Mouse (Mus musculus) embryonic facial prominence, embryonic 13.5 days (tissue): ENCODE results near the gene Clptm1l. TPM values are rescaled to one million over a fixed set of nuclear protein-coding genes. Genes with fewer than 3 reads are reported as not detected.

Experiments
- ATAC-seq: fragments of 200-750 bp; cut with Nextera tagmentation; 2 replicates; pipeline ENCODE4 v1.8.0; 2017; ENCODE audit warnings: low read depth; ENCODE audit not compliant: insufficient number of reproducible peaks, insufficient read depth, low FRiP score, low TSS enrichment
- H3K27ac ChIP-seq: fragments of 300-500 bp; sonication (generic); 2 replicates; pipeline ENCODE4 v1.5.1; 2015; ENCODE audit warnings: moderate library complexity, mild to moderate bottlenecking, inconsistent platforms
- H3K27me3 ChIP-seq: fragments of 300-500 bp; sonication (generic); 2 replicates; pipeline ENCODE4 v1.6.1; 2015; ENCODE audit warnings: mild to moderate bottlenecking, inconsistent platforms
- H3K36me3 ChIP-seq: fragments of 300-500 bp; sonication (generic); 2 replicates; pipeline ENCODE4 v1.6.1; 2015; ENCODE audit warnings: mild to moderate bottlenecking, inconsistent platforms
- H3K4me1 ChIP-seq: fragments of 300-500 bp; sonication (generic); 2 replicates; pipeline ENCODE4 v1.6.1; 2015; ENCODE audit warnings: inconsistent platforms
- H3K4me2 ChIP-seq: fragments of 300-500 bp; sonication (generic); 2 replicates; pipeline ENCODE4 v1.6.1; 2015; ENCODE audit warnings: moderate library complexity, mild to moderate bottlenecking, inconsistent platforms
- H3K4me3 ChIP-seq: fragments of 300-500 bp; sonication (generic); 2 replicates; pipeline ENCODE4 v1.5.1; 2015; ENCODE audit warnings: mild to moderate bottlenecking, inconsistent platforms
- H3K9ac ChIP-seq: fragments of 300-500 bp; sonication (generic); 2 replicates; pipeline ENCODE4 v1.6.1; 2015; ENCODE audit warnings: mild to moderate bottlenecking, inconsistent platforms
- H3K9me3 ChIP-seq: fragments of 300-500 bp; sonication (generic); 2 replicates; pipeline ENCODE4 v1.6.1; 2016; ENCODE audit warnings: inconsistent platforms
- WGBS: fragments of 180-500 bp; shearing (Covaris S2); methylation state at CpG from one replicate; pipeline ENCODE4 v1.1.7; 2015; ENCODE audit warnings: mixed read lengths; 5-methylcytosine and 5-hydroxymethylcytosine counted together
- polyA plus RNA-seq: library from polyadenylated mRNA; unstranded; fragments of >200 nt; fragmentation: Nextera tagmentation; extraction: Ambion mirVana; gene quantifications from 2 replicates; pipeline ENCODE4 v1.2.1, GENCODE M21; 2015

Gene Clptm1l
- 123 and 133 TPM in 2 replicates for polyA plus RNA-seq

DNA sequence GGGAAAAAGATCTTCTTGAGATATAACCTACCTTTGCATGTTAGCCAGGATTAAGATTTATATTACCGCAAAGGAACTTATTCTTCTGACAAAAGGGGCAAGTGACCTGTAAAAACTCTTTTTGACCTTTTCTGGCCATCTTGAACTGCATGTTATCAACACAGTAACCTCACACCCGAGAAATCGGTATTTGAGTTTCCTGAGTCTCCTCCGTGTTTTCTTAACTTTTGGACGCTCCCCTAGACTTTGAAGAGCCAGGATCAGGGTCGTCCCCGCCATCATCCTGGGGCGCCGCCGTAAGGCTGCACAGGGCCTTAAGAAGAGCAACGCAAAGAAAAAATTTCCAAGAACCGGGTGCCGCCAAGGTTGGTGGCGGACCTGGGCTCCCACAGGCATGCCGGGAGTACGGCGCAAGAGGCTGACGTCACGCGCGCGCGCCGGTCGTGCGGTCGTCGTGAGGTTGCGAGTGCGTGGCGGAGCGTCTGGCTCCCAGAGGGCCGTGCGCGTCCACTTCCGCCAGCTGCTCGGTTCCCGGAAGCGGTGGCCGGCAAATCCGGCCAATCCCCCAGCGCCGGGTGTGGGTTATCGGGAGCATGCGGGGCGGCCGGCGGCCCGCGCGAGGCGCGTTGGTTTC, at the start of gene Clptm1l:
Gene Clptm1l (plus strand): TSS at position 485 of the 634 bp plus-strand sequence.
- Histone ChIP-seq H3K27me3 (no peaks in the 10 kb centered on the region), H3K9ac (peak within 1 kb of the TSS; percentile 89), H3K4me2 (peak within 1 kb of the TSS; percentile 96), H3K36me3 (peaks cover 30% of the 10 kb centered on the region), H3K27ac (peak within 1 kb of the TSS; percentile 78), H3K9me3 (no peaks in the 10 kb centered on the region), H3K4me1 (peaks cover 18% of the 10 kb centered on the region), H3K4me3 (peak within 1 kb of the TSS; percentile 87)
- peak; percentile 94 for ATAC-seq
- WGBS, result under 1% methylated on average over 51 of the region's 53 CpGs

DNA sequence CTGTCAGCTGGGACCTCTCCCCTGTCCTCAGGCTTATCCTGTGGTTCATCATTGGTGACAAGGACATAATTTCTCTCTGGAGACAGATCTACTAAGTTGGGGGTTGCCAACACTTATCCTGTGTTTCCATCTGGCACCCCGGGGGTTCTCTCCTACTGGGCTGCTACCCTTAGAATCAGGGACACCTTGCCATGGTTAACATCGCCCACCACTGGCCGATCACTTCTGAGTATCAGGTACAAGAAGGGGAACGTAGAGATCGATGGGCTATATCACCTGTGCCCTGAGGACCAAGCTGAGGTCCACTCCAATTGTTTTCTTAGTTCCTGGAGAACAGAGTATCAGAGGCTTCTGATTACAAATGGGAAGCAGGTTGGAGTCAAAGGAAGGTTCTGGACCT, 39.6 kb upstream of the Clptm1l start:
- Histone ChIP-seq H3K4me2 (no peak overlapping the region), H3K4me3 (no peak overlapping the region), H3K4me1 (no peaks in the 10 kb centered on the region), H3K27ac (no peak overlapping the region), H3K9ac (no peak overlapping the region), H3K9me3 (no peaks in the 10 kb centered on the region), H3K27me3 (no peaks in the 10 kb centered on the region), H3K36me3 (no peaks in the 10 kb centered on the region)
- 88% methylated on average over 5 of the region's 5 CpGs for WGBS
- ATAC-seq, result no peak

DNA sequence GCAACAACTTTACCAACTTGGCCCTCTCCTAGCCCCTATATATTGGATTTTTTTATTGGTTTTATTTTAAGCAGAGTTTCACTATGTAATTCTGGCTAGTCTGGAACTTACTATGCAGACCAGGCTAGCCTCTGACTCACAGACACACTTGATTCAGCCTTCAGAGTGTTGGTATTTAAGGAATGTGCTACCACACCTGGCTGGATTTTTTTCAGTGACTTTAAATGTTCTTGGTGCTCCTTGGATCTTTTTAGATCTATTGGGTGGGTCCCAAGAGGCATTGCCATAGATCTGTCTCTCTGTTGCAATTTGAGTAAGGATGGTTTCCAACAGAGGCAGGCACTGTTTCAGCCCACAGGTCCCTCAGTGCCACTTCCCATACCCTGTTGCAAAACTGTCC, 28.8 kb upstream of the Clptm1l start:
- Histone ChIP-seq H3K4me2 (no peak overlapping the region), H3K27me3 (no peaks in the 10 kb centered on the region)
- no peak for ATAC-seq

DNA sequence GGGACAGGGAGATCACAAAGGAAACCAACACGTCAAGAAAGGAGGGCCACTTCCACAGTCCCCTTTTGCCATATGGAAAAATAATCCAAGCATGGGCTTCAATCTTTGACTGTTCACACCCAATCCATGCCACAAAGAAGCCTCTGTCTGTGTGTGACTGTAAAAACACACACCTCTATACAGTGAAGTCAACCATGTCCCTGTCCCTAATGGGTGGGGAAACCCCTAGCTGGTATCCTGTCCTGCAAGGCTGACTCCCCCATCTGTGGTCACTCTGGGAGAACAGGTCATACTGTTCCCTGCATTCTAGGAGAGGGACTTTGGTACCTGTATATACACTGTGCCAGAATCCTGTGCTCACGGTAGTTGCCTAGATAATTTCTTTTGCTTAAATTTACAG, 26.5 kb upstream of the Clptm1l start:
- H3K9ac ChIP-seq, result no peak overlapping the region
- H3K4me3 ChIP-seq, result no peak overlapping the region
- no peak for ATAC-seq
- H3K4me2 ChIP-seq, result no peak overlapping the region
- H3K27me3 ChIP-seq, result no peaks in the 10 kb centered on the region
- WGBS, result 74% methylated on average over 2 of the region's 2 CpGs
- no peaks in the 10 kb centered on the region for H3K4me1 ChIP-seq
- no peak overlapping the region for H3K27ac ChIP-seq
- no peaks in the 10 kb centered on the region for H3K9me3 ChIP-seq
- no peaks in the 10 kb centered on the region for H3K36me3 ChIP-seq

More for the DNA sequence above, 28.8 kb upstream of the Clptm1l start:
- Histone ChIP-seq H3K9ac (no peak overlapping the region), H3K4me3 (no peak overlapping the region), H3K36me3 (no peaks in the 10 kb centered on the region), H3K9me3 (no peaks in the 10 kb centered on the region), H3K4me1 (no peaks in the 10 kb centered on the region), H3K27ac (no peak overlapping the region)

DNA sequence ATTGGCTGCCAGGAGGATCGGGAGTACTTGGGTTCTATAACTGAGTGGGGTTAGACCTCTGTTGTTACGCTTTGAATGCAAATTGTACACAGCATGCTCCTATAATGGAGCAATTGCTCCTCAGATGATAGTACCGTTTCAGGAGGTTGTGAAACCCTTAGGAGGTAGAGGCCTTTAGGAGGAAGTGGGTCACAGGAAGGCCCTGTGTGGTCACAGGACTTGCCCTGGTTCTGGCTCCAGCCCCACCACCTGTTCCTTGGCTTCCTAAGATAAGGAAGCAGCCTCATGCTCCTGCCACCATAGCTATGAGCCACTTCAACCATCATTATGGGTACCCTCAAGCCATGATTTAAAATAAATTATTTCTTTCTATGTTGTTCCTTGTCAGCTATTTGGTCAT, 12.3 kb upstream of the Clptm1l start:
- Histone ChIP-seq H3K4me1 (no peaks in the 10 kb centered on the region), H3K4me3 (no peak overlapping the region), H3K9ac (no peak overlapping the region), H3K36me3 (no peaks in the 10 kb centered on the region), H3K27me3 (no peaks in the 10 kb centered on the region), H3K4me2 (no peak overlapping the region), H3K9me3 (no peaks in the 10 kb centered on the region), H3K27ac (no peak overlapping the region)
- 76% methylated on average over 3 of the region's 3 CpGs for WGBS
- no peak for ATAC-seq

DNA sequence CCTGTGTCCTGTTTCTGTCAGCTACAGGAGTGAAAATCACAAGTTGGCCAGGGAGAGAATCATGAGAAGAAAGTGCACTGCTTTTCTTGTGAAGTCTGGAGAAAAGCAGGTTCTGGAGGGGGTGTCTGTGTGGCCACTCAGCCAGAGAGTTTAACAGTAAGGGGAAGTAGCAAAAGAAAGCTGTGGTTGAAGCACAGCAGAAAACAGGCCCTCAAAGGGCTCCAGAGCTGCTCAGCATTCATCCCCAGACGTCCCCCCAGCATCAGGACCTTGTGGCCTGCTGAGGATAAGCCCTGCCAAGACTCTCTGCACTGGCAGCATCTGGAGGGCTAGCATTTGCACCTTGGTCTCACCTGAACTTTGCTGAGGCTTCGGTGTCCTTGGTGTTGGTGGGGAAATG, 11.3 kb upstream of the Clptm1l start:
- Histone ChIP-seq H3K9ac (no peak overlapping the region), H3K27me3 (peaks cover 6% of the 10 kb centered on the region), H3K36me3 (no peaks in the 10 kb centered on the region), H3K9me3 (no peaks in the 10 kb centered on the region), H3K4me1 (no peaks in the 10 kb centered on the region), H3K27ac (no peak overlapping the region), H3K4me2 (no peak overlapping the region), H3K4me3 (no peak overlapping the region)
- 48% methylated on average over 2 of the region's 2 CpGs for WGBS
- ATAC-seq, result no peak

DNA sequence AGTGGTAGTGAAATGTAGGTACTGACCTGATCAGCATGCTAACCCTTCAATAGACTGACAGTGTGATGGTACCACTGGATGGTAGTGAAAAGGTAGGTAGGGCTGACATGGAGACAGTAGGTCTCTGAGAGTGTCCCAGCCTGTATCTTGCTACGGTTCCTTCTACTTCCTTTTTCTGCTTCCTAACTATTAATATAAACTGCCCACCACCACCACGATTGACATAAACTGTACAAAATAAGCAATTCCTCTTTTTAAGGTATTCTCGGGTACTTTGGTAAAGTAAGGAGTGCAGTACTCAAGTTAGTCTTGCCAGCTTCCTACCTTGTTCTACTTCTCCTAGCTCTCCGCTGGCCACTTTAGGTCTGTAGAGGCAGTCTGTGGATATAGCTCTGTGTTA, 7.5 kb upstream of the Clptm1l start:
- Histone ChIP-seq H3K9ac (no peak overlapping the region), H3K4me2 (no peak overlapping the region), H3K4me3 (no peak overlapping the region), H3K4me1 (no peaks in the 10 kb centered on the region), H3K27me3 (peaks cover 6% of the 10 kb centered on the region), H3K9me3 (no peaks in the 10 kb centered on the region), H3K36me3 (no peaks in the 10 kb centered on the region), H3K27ac (no peak overlapping the region)
- ATAC-seq, result no peak
- 79% methylated on average over 4 of the region's 4 CpGs for WGBS

DNA sequence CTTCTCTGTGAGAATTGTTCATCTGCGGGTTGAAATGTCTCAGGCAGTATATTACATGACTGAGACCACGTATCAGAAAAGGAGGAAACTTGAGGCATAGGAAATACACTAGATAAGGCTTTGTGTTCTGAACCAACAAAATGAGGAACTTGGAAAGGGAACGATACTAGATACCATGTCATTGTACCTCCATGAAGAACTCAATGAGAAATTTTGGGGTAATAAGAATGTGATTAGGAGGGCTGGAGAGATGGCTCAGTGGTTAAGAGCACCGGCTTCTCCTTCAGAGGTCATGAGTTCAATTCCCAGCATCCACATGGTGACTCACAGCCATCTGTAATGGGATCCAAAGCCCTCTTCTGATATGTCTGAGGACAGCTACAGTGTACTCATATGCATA, 3.6 kb upstream of the Clptm1l start:
- Histone ChIP-seq H3K4me2 (no peak overlapping the region), H3K36me3 (no peaks in the 10 kb centered on the region), H3K9me3 (no peaks in the 10 kb centered on the region), H3K27ac (no peak overlapping the region), H3K9ac (no peak overlapping the region), H3K4me1 (peaks cover 14% of the 10 kb centered on the region), H3K4me3 (no peak overlapping the region), H3K27me3 (peaks cover 6% of the 10 kb centered on the region)
- 80% methylated on average over 4 of the region's 4 CpGs for WGBS
- no peak for ATAC-seq

DNA sequence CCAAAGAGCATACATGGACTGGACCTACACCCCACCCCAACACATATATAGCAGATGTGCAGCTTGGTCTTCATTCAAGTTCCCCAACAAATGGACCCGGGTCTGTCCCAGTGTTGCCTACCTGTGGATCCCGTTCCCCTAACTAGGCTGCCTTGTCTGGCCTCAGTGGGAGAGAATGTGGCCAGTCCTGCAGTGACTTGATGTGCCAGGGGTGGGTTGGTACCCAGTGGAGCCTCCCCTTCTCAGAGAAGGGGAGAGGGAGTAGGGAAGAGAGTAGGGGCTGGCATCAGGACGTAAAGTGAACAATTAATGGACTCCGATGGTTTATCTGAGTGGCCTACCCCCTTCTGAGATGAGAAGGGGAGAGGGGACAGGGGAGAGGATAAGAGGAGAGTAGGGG, 760 bp upstream of the Clptm1l start:
- ATAC-seq, result no peak
- peaks cover 24% of the 10 kb centered on the region for H3K36me3 ChIP-seq
- no peaks in the 10 kb centered on the region for H3K27me3 ChIP-seq
- peak overlapping the region; percentile 89 for H3K9ac ChIP-seq
- peaks cover 18% of the 10 kb centered on the region for H3K4me1 ChIP-seq
- no peak overlapping the region for H3K27ac ChIP-seq
- no peaks in the 10 kb centered on the region for H3K9me3 ChIP-seq
- H3K4me3 ChIP-seq, result peak overlapping the region; percentile 87
- 51% methylated on average over 4 of the region's 4 CpGs for WGBS
- peak overlapping the region; percentile 96 for H3K4me2 ChIP-seq

DNA sequence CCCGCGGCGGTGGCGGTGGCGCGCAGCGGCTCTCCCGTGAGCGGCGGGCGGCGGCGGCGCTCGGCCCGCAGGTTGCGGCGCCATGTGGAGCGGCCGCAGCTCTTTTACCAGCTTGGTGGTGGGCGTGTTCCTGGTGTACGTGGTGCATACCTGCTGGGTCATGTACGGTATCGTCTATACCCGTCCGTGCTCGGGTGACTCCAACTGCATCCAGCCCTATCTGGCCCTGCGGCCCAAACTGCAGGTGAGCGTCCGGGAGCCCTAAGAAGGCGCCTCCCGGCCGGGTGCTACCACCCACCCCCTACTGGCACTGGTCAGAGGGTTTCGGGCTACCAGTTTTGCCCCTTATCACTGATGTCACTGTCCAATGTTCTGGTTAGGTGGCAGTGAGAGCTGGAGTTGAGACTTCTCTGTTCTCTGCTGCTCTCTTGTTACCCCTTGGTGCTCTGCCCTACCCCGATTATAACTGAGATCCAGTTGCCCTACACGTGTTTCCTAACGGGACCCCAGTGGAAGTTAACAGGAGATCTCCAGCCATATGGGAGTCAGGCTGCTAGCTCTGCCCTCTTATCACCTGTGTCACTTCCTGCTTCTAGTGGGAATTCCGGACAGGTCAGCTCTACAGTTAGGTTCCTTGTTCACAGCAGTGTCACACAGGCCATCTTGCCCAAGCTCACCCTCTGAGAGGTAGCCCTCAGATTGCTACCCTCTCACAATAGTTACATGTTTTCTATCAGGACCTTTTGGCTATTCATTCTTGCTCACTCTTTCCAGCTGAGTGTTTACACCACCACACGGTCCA, 551 bp downstream of the Clptm1l start:
- Histone ChIP-seq H3K4me1 (peaks cover 18% of the 10 kb centered on the region), H3K27ac (peak overlapping the region; percentile 78), H3K4me2 (peak overlapping the region; percentile 96), H3K27me3 (no peaks in the 10 kb centered on the region), H3K4me3 (peak overlapping the region; percentile 87), H3K36me3 (peaks cover 36% of the 10 kb centered on the region), H3K9ac (peak overlapping the region; percentile 89), H3K9me3 (no peaks in the 10 kb centered on the region)
- ATAC-seq, result peak; percentile 76
- WGBS, result 4% methylated on average over 37 of the region's 39 CpGs

DNA sequence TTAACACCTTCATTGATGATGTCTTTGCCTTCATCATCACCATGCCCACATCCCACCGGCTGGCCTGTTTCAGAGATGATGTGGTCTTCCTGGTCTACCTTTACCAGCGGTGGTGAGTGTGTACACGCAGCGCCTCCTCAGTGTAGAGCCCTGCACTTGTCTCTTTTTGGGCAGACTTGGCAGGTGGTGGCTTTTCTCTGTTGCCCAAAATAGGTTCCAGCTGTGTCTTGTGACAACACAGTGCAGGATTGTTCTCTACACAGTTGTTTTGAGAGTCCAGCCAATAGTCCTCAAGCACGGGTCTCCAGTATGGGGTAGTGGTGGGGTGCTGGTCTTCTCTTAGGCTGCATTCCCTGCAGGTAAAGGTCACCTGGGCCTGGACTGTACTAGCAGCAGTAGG, 14.6 kb downstream of the Clptm1l start:
- H3K9me3 ChIP-seq, result no peaks in the 10 kb centered on the region
- WGBS, result 86% methylated on average over 5 of the region's 5 CpGs

DNA sequence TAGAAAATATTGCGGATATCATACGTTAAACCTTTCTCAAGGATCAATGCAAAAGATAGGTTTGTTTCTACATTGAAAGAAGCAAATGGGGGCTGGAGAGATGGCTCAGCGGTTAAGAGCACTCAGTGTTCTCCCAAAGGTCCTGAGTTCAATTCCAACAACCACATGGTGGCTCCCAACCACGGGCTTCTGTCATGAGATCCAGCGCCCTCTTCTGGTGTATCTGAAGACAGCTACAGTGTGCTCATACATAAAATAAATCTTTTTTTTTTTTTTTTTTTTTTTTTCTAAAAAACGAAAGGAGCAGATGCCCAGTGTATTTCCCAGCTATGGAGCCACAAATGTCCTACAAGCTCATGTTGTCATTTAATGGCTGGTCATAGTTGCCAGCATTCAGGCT, 16.8 kb downstream of the Clptm1l start:
- peaks cover 64% of the 10 kb centered on the region for H3K36me3 ChIP-seq
- 73% methylated on average over 6 of the region's 6 CpGs for WGBS
- no peaks in the 10 kb centered on the region for H3K4me1 ChIP-seq
- no peak overlapping the region for H3K4me2 ChIP-seq
- no peak overlapping the region for H3K4me3 ChIP-seq
- H3K27ac ChIP-seq, result no peak overlapping the region
- no peak overlapping the region for H3K9ac ChIP-seq
- H3K27me3 ChIP-seq, result no peaks in the 10 kb centered on the region
- H3K9me3 ChIP-seq, result no peaks in the 10 kb centered on the region
- no peak for ATAC-seq

More for the DNA sequence above, 14.6 kb downstream of the Clptm1l start:
- H3K27me3 ChIP-seq, result no peaks in the 10 kb centered on the region
- H3K4me3 ChIP-seq, result no peak overlapping the region
- ATAC-seq, result no peak
- H3K4me2 ChIP-seq, result no peak overlapping the region
- H3K36me3 ChIP-seq, result peaks cover 86% of the 10 kb centered on the region
- no peak overlapping the region for H3K9ac ChIP-seq
- H3K27ac ChIP-seq, result no peak overlapping the region
- H3K4me1 ChIP-seq, result no peaks in the 10 kb centered on the region
